Mouse (Mus musculus): Measurements from ENCODE around the gene Sirpa. TPM values are rescaled to one million over a fixed set of nuclear protein-coding genes. Genes with fewer than 3 reads are reported as not detected.

Sirpa gene
- polyA plus RNA-seq (2017; shearing (Covaris generic)) = under 1 TPM; 0.22 to 0.86 TPM

DNA sequence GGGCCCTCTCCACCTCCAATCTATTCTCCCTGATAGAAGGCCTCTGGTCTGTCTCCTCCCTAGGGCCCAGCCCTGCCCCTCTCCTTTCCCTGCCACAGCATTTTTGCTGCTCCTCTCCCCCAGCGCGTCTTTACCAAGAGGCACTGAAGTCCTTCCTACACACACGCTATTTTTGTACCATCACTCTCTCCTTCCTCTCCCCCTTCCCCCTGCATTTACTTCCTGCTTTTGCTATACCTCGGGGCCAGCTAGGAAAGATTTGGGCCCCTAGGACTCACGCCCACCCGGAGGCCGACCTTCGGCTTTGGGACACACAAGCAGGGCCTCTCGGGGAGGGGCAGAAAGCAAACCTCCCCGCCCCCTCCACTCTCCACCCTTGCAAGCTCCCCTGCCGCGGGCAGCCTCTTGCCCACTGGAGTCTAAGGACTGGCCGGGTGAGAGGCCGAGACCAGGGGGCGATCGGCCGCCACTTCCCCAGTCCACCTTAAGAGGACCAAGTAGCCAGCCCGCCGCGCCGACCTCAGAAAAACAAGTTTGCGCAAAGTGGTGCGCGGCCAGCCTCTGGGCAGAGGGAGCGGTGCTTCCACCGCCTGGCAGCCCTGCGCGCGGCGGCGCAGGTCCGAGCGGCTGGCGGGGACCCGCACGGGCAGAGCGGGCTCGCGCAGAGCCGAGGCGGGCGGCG lies at the start of gene Sirpa:
Gene Sirpa (plus strand): TSS at position 377 of the 682 bp plus-strand sequence.
- ATAC-seq = no peak

DNA sequence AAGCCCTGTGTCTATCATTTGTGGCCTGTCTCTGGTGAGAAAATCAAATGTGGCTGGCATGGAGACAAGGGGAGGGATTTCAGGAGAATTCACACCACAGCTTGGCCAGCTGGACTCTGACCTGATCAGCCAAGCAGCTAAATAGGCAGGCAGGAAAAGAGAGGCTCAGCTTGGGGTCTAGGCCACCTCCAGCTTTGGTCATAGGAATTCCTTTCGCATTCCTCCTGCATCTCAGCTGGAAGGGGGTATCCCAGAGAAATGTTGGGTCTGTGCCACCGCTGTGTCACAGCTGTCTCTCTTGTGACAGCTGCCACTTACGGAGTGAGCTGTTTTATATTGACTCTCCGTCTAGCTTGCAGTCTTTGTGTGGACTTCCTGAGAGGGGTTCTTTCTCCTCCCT lies 48.2 kb upstream of the Sirpa start:
- ATAC-seq = no peak

DNA sequence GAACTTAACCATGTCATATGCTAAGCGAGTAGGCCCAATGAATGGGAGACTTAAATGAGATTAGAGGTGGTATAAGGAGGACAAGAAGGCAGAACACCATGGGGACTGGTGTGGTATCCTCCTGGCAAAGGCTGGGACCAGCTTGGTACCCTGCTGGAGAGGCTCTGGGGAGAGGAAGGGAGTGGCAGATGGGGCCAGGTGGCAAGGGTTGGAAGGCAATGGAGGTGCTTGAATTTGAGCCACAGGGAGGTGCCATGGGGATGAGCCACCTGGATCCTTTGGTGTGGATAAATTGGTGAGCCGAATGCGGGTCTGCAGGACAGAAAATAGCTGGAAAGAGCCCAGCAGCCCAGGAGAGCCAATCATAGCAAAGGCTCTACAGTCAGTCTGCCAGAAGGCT lies 47.7 kb upstream of the Sirpa start:
- ATAC-seq = no peak

DNA sequence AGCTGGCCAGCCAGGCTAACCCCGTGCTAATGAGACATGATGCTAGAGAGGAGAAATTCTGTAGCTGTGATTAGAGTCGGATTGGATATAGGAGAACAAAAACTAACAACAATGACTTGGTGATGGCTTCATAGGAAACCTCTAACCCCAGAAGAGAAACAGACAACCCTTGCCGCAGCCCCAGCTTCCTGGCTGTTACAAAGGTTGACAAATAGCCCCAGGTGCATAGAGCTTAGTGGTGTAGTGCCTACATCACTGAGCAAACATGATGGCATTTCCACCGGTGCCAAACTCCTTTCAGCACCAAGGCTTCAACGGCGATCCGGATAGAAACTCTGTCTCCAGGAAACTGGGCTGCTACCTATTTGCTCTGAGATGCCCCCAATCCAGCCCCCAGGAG lies 47.0 kb upstream of the Sirpa start:
- ATAC-seq = no peak

DNA sequence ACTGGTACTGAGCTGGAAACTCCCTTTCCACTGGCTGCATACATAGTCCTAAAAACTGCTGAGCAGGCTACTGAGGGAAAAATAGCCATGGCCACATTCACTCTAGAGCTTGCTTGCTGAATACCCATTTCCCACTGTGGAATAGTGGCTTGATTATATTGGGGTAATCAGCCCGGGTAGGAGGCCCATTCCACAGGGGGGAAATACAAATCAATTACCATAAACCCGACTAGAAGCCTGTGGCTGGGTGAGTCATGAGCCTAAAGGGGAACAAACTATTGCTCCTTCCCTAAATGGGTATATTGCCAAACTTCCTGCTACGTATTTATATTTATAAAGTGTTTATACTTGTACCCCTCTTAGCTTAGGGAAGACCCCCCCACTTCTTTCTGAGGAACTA lies 45.9 kb upstream of the Sirpa start:
- no peak for ATAC-seq

DNA sequence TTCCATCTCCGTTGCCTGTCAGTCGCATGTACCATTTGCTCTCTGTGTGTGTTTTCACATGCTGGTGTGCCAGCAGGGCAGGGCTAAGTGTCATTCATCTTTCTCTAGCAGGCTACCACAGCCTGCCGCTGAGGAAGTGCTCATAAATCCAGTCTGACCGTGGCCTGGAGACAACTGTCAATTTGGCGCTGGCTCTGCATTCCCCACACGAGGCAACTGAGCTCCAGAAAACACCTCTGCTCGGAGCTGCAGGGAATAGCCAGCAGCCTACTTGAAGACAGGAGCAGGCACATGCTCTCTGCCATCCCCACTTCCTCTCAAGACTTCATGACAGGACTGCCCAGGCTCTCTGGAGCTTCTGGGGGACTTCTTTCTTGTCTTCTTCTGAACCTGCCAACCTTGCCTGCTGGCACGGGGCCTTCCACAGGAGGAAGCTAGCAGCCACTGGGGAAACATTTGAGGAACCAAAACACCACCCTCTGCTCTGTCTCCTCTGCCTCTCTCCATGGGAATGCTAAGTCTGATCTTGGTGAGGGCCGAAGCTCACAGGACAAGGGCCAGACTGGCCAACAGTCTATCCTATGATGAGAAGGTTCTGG lies 43.0 kb upstream of the Sirpa start:
- ATAC-seq = no peak

DNA sequence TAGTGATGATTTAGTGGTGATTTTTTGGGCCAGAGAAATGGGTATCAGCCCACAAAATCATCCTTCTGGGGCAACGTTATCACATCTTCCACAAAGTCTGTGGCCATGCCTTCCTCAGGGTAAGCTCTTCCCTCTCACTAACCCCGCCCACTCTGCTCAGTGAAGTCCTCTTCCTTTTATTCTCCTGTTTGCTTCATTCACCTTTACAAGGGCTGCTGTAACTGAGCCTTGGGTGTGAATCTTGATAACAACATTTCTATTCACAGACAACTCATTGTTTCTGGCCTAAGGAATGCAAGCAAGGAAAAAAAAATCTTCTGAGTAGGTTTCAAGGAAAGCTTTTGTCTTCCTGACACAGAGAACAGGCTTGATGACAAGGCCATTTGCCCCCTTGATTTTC lies 41.9 kb upstream of the Sirpa start:
- ATAC-seq = no peak

DNA sequence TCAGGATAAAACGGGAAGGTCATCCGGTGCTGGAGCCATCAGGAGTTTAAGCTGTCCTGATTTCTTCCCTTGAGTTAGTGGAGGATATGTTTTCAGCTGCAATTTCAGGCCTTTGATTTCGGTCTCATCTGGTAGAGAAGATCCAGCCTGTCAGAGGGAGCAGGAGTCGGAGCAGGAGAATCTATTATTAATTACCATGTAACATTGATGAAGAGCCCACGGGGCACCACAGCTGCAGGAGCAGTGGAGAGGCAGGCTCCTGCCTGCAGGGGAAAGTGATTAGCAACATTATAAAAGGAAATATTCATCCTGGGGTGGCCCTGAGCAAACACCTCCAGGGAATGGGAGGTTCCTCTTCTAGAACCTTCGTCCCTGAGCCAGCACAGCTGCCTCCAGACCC lies 36.6 kb upstream of the Sirpa start:
- no peak for ATAC-seq

DNA sequence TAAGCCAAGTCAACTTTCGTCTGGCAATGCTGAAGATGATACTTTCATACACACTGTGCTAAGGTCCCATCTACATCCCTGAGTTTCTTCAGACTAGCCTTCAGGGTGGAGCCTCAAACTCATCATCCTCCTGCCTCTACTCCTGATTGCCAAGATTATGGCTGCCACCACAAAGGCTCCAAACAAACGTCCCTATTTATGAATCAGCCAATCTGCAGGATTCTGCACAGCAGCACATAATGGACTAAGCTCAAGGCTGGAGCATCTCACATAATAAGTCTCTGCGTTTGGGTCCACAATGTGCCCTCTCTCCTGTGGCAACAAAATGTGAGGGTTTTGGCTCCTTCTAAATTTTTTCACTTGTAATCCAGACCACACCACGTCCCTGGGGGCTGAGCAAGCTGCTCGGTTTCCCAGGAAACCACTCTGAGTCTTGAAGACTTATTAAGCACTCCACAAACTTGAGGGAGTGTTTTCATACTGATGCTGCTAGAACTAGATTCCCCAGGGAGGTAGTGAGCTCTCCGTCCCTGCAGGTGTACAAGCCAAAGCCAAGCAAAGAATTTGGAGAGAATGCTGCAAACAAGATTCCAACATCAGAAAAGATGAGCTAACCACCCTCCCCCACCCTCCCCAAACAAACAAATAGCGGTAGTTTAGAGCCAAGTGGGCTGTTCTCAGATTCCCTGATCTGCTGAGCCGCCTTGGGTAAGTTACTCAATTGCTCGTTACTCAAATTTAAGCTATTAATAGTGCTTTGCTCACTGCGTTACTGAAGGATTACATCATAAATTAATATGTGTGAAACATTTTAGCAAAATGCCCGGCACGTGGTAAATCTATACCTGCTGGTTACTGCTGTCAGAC lies 34.4 kb upstream of the Sirpa start:
- no peak for ATAC-seq

DNA sequence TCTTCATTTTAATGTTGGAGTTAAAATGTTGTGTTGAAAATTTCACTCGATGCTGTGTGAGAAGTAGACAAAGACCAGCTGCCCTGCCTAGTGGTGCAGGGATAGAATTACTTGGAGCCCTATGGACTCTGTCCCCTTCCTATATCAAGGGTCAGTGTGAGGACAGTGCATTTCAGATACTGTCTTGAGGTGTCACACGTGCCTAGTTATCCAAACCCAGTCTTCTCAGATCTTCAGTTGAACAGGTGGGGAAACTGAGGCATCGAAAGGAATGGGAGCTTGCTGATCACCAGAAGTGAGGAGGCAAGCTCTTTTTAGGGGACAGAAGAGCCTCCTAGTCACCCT lies 33.8 kb upstream of the Sirpa start:
- no peak for ATAC-seq

DNA sequence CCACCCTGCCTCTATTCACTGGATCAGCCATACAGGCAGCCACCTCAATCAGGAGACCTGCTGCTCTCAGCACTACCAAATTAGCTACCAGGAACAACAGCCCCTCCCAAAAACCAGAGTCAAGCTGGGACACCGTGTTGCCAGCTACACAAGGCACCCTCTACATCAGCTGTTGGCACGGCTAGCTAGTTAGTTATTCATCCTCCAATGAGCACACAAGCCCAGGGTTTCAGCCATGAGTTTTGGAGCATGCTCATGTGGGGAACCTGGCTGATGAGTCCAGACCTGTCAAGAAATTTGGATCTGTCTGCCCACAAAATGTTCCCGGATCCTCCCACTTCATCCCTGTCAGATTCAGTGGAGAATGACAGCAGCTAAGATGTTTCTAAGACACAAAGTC lies 30.8 kb upstream of the Sirpa start:
- no peak for ATAC-seq

DNA sequence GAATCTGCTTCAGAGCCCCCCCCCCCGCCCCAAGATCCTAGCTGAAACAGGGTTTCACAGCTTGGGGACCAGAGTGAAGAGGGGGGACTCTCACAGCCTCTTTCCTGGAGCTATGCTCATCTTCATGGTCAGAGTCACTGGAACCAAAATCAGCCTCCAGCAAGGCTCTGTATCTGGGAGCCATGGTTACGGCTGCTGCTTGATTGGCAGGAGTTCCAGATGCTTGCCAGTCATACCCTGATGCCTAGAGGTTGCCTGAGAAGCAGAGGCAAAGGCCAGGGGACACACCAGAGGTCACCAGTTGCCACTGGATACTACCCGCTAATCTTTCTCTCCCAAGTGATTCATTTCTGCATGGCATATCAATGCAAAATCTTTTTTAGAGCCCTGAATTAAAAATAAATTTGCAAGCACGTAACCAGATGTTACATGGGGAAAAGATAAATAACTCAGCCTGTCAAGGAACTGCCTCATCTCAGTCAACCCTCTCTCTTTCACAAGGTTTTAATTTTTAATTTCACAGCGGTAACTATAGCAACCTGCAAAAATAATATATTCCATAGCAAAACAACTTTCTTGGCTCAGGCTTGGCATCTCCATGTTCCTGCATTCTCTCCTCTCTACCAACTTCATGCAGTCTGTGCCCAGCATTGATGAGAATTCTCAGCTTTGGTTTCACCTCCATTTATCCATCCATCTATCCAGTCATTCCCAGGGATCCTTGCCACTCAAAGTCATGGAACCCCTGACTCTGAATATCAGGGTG lies 28.5 kb upstream of the Sirpa start:
- ATAC-seq = no peak

DNA sequence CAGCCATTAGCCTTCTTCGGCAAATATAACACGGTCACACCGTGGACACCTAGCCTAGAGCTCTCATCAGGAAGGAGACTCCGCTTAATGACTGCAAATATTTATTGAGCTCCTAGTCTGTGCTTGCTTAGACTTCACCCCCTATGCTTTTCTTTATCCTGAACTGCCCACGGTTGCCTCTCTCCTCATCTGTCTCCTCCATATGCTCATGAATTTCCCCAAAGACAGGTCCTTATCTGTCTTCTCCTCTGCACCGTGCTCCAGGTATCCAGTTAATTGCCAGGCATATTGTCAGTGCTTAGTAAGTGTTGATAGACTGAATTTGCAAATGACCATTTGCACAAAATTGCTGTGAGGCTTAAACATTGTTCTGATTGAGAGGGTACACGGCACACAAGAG lies 23.5 kb upstream of the Sirpa start:
- no peak for ATAC-seq

DNA sequence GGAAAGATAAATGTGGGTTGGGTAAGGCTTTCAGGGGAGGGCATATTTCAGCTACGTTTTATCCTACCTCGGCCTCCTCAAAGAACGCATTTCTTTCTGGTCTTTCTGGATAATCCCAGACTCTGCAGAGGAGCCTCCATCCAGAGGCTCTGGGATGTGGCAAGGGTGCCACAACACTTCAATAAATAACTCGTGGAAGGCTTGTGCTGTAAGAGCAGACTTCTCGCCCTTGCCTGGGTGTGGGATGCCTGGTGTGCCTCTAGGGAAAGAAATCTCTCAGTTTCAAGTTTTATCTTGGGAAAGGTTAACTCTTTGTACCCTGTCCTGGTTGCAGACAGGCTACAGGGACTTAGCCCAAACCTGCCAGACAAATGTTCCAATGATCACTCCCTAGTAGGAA lies 23.1 kb upstream of the Sirpa start:
- no peak for ATAC-seq

DNA sequence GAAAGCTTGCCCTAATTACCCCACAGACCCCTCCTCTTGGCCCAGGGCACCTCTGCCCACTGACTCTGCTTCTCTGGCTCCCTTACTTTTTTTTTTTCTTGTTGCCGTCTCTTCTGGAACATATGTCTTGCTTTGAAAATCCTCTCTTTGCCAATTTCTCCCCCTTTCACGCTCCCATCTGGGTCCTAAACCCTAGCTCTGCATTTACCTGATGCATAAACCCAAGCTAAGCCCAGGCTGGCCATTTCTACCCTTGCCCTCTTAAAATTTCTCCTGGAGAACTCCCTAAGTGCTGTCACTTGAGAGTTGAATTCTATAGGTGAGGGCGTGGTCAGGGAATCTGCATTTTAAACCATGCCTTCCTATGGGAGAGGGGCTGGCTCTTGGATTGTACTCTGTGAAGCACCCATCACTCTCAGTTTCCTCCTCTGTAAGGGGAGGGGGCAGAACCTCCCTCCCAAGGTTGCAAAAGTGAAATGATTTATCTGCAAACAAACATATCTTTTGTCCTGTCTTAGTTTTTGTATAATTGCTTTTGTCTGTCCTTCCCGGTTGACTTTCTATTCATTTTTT lies 18.8 kb upstream of the Sirpa start:
- ATAC-seq = no peak

DNA sequence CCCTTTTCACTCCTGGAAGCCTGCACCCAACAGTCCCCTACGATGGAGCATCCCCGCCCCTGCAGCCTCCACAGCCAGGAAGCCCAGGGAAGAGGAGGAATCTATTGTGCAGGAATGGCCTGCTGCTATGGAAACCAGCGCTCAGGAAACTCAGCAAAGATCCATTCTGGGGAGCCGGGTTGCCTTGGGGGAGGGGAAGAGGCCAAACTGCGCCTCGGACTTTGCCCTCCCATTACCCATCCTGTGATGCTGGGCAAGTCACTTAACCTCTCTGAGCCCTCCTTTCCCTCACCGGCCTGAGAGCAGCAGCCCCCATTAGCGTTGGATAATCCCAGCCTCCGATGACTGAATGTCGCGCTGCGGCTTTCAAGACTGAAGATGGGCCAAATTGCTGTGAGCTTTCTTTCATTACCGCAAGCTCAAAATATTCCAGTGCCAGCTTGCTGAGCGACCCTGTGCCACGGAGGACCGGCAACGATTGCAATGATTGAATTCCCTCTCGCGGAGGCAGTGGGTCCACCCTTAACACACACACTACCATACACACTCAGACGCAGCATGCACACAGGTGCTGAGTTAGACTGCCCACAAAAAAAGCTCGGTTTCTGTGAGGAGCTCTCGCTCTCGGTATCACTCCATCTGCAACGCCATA lies 18.1 kb upstream of the Sirpa start:
- no peak for ATAC-seq

DNA sequence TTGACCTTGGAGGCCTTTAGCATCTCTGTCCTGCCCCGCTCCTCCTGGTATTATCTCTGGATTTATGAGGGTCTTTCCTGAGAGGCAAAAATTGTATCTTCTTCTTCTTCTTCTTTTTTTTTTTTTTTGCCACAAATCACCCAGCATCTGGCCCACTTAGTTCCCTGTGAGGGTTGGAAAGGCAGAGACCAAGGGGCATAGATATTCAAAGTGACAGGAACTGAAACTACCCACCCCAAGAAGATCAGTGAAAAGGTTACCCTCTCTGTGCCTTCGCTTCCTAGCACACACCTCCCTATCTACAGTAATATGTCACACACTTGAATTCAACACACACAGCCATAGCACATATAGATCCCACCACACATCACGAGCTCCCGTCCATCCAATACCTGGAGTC lies 17.5 kb upstream of the Sirpa start:
- no peak for ATAC-seq

DNA sequence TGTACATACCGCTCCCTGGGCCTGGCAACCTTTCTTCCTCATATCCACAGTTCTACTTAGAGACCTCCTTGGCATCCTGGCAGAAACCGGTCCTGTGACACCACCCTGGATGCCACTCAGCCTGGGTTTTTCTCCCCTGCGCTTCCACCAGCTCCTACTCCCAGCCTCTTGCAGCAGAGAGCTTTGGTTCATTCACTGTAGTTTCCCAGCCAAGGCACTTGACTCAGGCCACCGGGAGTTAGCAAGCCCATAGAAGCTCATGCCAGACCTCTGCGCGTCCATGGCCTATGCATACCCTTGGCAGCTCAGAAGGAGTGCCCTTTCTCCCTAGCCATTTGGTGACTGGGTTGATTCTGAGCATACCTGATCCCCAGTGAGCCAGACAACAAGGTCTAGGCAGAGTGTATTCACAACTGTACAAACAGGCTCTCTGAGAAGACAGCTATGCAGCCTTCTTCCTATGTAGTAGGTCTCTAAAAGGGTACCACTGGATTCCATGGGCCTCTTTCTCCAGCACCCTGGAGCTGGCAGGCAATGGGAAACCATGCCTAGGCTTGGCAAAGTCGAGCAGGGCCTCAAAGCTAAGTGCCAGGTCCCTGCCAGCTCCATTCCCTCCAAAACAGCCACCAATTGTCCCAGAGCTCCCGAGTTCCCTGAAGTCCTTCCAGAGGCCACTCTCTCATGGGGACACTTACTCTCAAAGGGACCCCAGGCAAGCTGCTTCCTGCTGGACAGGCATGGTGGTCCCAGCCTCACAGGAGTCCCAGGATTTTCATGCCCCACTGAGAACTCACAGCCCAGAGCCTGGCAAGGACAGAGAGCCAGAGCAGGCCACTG lies 15.8 kb upstream of the Sirpa start:
- no peak for ATAC-seq

DNA sequence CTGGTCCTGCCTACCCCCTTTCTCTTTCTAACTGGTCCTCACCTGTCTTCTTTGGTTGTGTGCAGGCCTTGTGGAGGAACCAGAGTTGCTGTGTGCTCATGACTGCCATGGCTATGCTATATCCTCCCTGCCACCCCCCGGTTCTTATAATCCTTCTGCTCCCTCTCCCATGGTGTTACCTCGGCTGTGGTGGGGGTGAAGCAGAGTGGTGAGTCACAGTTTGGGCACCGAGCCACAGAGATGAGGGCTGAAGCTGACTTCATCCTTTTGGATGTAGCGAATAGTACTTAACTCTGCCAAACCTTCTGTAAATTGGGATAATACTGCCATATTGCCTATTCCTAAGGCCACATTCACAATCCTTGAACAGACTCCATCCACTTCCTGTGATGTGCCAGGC lies 12.0 kb upstream of the Sirpa start:
- no peak for ATAC-seq

DNA sequence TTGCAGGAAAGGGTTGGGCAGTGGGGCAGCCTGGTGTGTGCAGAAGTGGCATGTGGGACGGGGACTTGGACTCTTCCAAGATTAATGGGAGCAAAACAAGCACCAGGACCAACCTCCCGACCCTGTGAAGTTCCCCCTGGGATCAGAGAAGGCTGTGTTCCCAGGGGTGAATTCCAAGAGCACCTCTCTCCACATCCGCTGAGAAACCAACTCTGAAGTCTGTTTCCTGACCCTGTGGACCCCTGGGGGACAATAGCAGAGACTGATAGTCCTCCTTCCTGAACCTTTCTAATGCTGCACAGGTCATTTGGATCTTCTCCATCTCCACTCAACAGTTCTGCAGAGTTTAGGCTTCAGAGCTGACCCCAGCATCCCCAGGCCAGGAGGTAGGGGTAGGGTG lies 10.8 kb upstream of the Sirpa start:
- ATAC-seq = no peak

DNA sequence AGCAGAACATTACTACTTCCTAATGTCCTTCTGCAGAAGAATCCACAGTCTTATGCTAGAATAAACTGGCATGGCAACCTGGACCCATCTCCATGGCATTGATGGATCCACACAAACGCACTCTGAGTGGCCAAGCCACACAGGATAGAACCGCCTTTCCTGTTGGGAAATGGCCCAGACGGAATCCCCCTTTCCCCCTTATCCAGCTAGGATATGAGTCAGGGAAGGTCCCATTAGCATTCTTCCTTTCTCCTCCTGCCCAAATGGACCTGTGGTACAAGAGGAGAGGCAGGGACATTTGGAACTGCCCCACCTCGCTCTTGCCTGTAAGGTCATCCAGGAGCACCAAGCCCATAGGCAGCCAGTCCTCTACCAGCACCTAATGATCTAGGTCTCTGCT lies 10.4 kb upstream of the Sirpa start:
- no peak for ATAC-seq
